In genomic region chr14:12105156-12105430, GRCm38 (mm10) we compare ENCODE assay signal across 20 mouse cellular contexts.
A peak's percentile ranks its signal among the peaks of the same experiment; 100 is the strongest.
DNase-seq lines count a peak whose midpoint lies in the region; ATAC-seq and TF ChIP-seq lines count a peak whose summit lies in the region.
"Had no signal": no experiment of that assay in that cellular context is flagged by ENCODE, and none has a peak within 500 bp of the region (broad histone marks: within the 10 kb centered on the region; RNA-seq: fewer than 3 reads in every experiment).

No protein-coding gene starts in this region.

- H3K9me3 ChIP-seq in liver, postnatal 0 days (ENCODE audit: low read length), result no peaks in the 10 kb centered on the region
- no peaks in the 10 kb centered on the region for H3K9me3 ChIP-seq in forebrain, embryonic 14.5 days (replicated peaks; ENCODE audit: control insufficient read depth, low read length)
- H3K9me3 ChIP-seq: embryonic facial prominence, embryonic 12.5 days; hindbrain, embryonic 12.5 days; midbrain, embryonic 12.5 days had no signal

- no peaks in the 10 kb centered on the region for H3K27me3 ChIP-seq in liver, postnatal 0 days (ENCODE audit: insufficient read depth, low read length)
- no peaks in the 10 kb centered on the region for H3K27me3 ChIP-seq in forebrain, embryonic 14.5 days (replicated peaks; ENCODE audit: control insufficient read depth, insufficient read depth, low read length)
- H3K27me3 ChIP-seq: CH12.LX; embryonic facial prominence, embryonic 12.5 days; hindbrain, embryonic 12.5 days; midbrain, embryonic 12.5 days had no signal

- TF ChIP-seq CTCF in layer of hippocampus, adult 2 months (conservative IDR thresholded peaks at IDR 0.05), result no peak
- no peak for TF ChIP-seq CTCF in liver, postnatal 0 days (IDR thresholded peaks at IDR 0.05; ENCODE audit: low read depth)

- DNase-seq in cerebellum, adult 18-20 months, result no peak
- no peak for DNase-seq in layer of hippocampus, adult 2 months (ENCODE audit: low spot score in 2 of 2)
- DNase-seq in layer of hippocampus, postnatal 36 days, result no peak
- peak; percentile 31 for DNase-seq in kidney, postnatal 10 days
- no peak for DNase-seq in liver, postnatal 0 days
- no peak for DNase-seq in forebrain, embryonic 14.5 days (ENCODE audit: low spot score)
- no peak for DNase-seq in left cerebral cortex, postnatal 14 days (ENCODE audit: low spot score in 2 of 2)
- DNase-seq: adrenal gland, adult 8-10 months; cerebellum, adult 9-10 months; forebrain, postnatal 0 days; heart, postnatal 10 days; lung, adult 2 months; thymus, postnatal 4 days had no signal

- H3K9ac ChIP-seq in liver, postnatal 0 days (replicated peaks), result no peak overlapping the region; the same call in 1 of the 2 replicates
- no peak overlapping the region for H3K9ac ChIP-seq in forebrain, embryonic 14.5 days (ENCODE audit: low read length)
- H3K9ac ChIP-seq: embryonic facial prominence, embryonic 12.5 days; forebrain, postnatal 0 days; hindbrain, embryonic 12.5 days; midbrain, embryonic 12.5 days had no signal

- peak overlapping the region; percentile 25; the same call in 1 of the 2 replicates for H3K27ac ChIP-seq in layer of hippocampus, adult 2 months
- H3K27ac ChIP-seq in liver, postnatal 0 days (ENCODE audit: low read depth), result peak overlapping the region; percentile 96
- no peak overlapping the region for H3K27ac ChIP-seq in forebrain, embryonic 14.5 days (ENCODE audit: low read depth, low read length)
- H3K27ac ChIP-seq: embryonic facial prominence, embryonic 12.5 days; hindbrain, embryonic 12.5 days; macrophage; midbrain, embryonic 12.5 days had no signal

- no peaks in the 10 kb centered on the region; the same call in 1 of the 2 replicates for H3K4me1 ChIP-seq in liver, postnatal 0 days (ENCODE audit: insufficient read depth)
- H3K4me1 ChIP-seq in forebrain, embryonic 14.5 days (ENCODE audit: control insufficient read depth, insufficient read depth, low read length), result no peaks in the 10 kb centered on the region
- H3K4me1 ChIP-seq: embryonic facial prominence, embryonic 12.5 days; midbrain, embryonic 12.5 days had no signal

- intact Hi-C loops in left cerebral cortex, postnatal 14 days (cut with DNase I), result no loop called here

- no peaks in the 10 kb centered on the region for H3K36me3 ChIP-seq in liver, postnatal 0 days (replicated peaks; ENCODE audit: insufficient read depth, low read length)
- H3K36me3 ChIP-seq in forebrain, embryonic 14.5 days (ENCODE audit: control insufficient read depth, insufficient read depth, low read length), result no peaks in the 10 kb centered on the region
- H3K36me3 ChIP-seq: embryonic facial prominence, embryonic 12.5 days; hindbrain, embryonic 12.5 days; midbrain, embryonic 12.5 days had no signal

- no peak overlapping the region for H3K4me2 ChIP-seq in liver, postnatal 0 days (ENCODE audit: low read depth, low read length)
- no peak overlapping the region for H3K4me2 ChIP-seq in forebrain, embryonic 14.5 days (ENCODE audit: low read length)
- H3K4me2 ChIP-seq: embryonic facial prominence, embryonic 12.5 days; hindbrain, embryonic 12.5 days; midbrain, embryonic 12.5 days had no signal

- no peak for TF ChIP-seq EP300 in liver, postnatal 0 days (IDR thresholded peaks at IDR 0.05; ENCODE audit: low read depth)

- ATAC-seq in cerebellum, adult (ENCODE audit: insufficient number of reproducible peaks, low FRiP score, low TSS enrichment), result 0 out of 2 replicates have a peak, but pooled peaks have one; percentile 4
- ATAC-seq in liver, postnatal 0 days, result peak; percentile 52
- ATAC-seq in forebrain, embryonic 14.5 days, result no peak
- ATAC-seq: forebrain, postnatal 0 days; inflammation-experienced regulatory T-cells, adult 6 months had no signal

- WGBS in liver, postnatal 0 days (ENCODE audit: insufficient replicate concordance), result 57% methylated on average over 2 of the region's 2 CpGs
- WGBS in forebrain, embryonic 14.5 days, result 84% methylated on average over 2 of the region's 2 CpGs

- no peak overlapping the region for H3K4me3 ChIP-seq in layer of hippocampus, adult 2 months
- no peak overlapping the region for H3K4me3 ChIP-seq in liver, postnatal 0 days (ENCODE audit: low read depth, low read length)
- no peak overlapping the region for H3K4me3 ChIP-seq in forebrain, embryonic 14.5 days (ENCODE audit: low read depth, low read length)
- H3K4me3 ChIP-seq: embryonic facial prominence, embryonic 12.5 days; hindbrain, embryonic 12.5 days; midbrain, embryonic 12.5 days had no signal
